Mouse (Mus musculus) induced T-regulatory cell, adult 2 months (primary cell): Measurements from ENCODE around the gene Agbl3.

Experiments used
- DNase-seq: peaks from one replicate; pipeline ENCODE4 v3.0.0-alpha.2; 2012; ENCODE audit warnings: low read depth

The Agbl3 gene

DNA sequence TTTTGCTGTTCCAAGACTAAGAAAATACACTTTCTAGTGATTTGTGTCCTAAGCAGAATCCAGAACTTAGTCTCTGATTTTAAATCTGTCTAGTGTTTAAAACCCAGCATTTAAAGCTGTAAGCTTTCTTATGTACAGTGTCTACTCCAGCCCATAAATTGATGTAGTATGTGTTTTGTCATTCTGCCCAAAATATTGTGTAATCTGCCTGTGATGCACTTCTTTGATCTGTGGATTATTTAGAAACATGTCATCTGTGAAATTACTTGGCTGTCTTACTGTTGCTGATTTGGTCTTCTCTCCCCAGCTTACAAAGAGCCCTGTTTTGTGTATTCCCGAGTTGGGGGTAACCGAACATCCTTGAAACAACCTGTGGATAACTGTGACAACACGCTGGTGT is 17.7 kb downstream of the Agbl3 start:
- no peak for DNase-seq

DNA sequence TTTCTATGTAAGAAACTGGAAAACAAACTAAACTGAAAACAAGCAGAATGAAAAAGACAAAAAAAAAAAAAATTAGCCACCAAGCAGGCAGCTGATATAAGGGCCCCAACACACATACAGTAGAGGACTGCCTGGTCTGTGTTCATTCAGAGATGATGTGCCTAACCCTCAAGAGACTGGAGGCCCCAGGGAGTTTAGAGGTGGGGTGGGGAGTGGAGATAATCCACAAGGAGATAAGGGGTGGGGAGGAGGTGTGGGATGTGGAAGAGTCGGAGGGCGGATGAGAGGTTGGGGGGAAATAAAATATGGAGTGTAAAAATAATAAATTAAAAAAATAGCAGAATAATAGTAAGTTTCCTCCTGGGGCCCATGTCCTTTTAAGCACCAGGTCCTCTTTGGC is 25.4 kb downstream of the Agbl3 start:
- no peak for DNase-seq

DNA sequence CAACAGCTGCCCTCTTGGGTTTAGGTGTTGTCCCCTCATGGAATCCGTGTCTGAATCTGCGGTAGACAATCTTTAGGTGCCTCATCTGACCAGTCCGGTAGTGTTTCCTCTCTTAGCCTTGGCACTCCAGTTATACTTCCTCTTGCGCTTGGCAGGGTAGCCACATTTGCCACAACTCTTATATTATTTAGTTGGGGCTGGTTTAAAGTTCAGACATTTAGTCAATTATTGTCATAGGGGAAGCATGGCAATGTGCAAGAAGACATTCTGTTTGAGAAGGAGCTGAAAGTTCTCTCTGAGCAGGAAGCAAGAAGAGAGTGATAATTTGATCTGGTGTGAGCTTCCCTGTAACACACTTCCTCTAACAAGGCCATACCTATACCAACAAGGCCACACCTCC is 30.4 kb downstream of the Agbl3 start:
- no peak for DNase-seq

DNA sequence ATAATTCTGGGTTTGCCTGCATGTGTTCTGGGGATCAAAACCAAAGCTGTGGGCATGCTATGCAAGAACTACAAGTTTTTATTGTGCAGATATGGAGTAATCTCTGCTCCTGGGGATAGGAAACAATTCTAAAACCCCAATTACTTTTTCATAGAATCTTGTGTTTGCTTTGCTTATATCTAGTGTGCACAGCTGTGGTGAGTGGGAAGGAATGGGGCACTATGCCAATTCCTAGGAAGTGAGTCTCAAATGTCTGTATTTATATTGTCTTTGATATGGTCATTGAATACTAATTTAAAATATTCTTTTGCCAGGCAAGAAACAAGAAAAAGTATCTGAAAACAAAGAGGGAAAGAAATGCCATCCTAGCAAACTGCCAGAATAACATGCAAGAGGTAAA is 44.2 kb downstream of the Agbl3 start:
- DNase-seq, result no peak

DNA sequence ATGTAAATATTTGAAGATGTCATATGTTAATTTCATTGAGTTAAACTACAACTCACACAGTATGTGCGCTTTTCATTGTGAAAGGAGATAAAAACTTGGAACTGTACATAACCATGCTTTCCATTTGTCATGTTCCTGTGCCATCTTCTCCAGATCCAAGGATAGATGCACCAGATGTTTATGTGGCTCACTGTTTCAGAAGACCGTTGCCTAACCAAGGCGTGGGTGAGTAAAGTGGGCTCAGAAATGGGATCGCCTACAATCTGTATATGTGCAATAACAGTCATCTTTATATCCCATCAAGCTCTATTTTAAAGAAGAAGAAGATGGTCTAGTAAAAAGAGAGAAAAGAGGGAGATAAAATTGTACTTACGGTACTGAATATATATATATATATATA is 52.1 kb downstream of the Agbl3 start:
- no peak for DNase-seq

DNA sequence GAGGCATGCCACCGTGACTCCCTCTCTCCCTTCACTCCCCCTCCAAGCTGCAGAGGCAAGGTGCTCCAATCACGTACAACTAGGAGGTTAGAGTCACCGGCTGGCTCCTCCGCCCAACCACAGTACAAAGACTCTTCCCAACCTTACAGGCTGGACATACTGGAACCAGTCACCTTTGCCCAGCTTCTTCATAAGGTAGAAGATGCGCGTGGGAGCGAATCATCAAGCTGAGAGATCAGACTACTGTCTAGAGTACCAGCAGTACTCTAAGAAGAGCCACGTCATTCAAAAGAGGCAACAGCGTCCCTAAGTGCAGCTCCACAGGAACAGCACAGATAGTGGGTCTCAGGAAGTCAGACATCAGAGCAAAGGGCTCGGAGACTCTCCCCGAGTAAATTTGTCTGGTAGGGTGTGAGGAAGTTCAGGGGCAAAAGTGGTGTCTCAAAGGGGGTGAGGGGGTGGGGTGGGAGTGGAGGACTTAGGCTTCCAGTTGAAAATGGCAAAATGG is 81.4 kb downstream of the Agbl3 start:
- peak; percentile 35 for DNase-seq

DNA sequence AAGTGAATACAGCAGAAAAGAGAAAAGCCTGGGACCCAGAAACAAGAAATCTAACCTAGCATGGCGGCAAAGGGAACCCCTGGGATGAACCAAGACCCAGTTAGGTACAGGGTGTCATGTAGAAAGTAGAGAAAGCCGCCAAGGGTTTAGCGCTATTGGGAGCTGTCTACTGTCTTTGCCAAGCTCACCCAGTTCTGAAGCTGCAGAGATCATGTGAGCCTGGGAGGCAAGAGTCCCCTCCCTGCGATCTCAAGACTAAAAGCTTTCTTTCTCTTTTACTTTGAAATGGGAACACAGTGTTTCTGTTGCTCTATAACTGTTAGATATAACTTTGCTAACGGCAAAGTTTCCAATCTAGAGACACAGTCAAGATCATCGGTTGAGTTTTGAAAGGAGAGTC is 82.1 kb downstream of the Agbl3 start:
- peak; percentile 79 for DNase-seq

DNA sequence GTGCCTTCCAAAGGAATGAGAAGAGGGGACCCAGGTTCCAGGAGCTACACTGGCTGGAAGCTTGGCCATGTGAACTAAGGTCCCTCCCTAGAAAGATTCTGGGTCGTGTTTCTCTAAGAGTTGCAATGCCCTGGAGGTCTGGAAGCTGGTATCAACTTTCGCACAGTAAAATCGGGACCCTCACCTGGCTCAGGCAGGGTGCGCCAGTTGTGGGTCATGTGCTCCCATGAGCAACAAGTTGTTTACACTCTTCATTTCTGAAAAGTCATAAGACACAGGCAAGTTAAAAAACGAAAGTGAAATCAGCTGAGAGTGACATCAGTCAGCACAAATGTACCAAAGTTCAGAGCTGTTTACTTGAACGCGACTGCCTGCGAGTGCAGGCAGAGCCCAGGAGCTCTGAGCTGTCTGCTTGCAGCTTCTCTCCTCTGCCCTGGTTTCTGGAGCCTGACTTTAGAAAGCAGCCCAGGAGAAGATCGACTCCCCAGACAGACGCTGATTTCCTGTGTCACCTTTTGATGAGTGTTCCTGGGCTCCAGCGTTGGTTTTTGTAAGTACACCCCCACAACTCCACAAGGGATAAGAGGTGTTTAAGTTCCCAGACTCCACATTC is 82.7 kb downstream of the Agbl3 start, which contains the start of gene Tmem140:
Gene Tmem140, plus strand, starts transcription at position 356 of the 613 bp plus-strand sequence.
- peak; percentile 89 for DNase-seq

DNA sequence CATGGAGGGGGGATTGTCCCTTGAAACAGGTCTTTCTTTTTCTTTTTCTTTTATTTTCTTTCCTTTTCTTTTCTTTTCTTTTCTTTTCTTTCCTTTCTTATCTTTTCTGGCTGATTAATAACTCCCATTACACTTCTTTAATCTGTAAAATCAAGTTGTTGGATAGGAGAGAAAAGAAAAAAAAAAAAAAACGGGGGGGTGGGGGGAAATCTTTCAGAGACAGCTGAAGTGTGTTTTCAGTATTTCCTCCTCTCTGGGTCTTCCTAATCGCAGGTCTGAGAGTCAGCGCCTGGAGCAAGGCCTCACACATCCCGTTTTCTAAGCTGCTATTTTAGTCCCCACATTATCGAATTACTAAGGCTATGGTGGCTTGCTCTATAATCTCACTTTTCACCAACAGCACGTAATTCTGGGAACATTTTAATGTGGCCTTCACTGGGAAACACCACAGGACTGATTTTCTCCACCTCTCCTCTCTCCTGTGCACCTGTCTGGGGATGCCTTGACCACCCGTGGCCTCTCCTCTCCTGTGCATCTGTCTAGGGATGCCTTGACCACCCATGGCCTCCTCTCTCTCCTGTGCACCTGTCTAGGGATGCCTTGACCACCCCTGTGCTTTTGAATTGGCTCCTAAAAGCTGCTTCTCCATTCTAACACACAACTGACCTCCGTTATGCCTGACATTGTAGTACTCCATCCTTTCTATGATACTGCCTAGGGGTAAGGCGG is 83.7 kb downstream of the Agbl3 start:
- DNase-seq, result peak; percentile 29

DNA sequence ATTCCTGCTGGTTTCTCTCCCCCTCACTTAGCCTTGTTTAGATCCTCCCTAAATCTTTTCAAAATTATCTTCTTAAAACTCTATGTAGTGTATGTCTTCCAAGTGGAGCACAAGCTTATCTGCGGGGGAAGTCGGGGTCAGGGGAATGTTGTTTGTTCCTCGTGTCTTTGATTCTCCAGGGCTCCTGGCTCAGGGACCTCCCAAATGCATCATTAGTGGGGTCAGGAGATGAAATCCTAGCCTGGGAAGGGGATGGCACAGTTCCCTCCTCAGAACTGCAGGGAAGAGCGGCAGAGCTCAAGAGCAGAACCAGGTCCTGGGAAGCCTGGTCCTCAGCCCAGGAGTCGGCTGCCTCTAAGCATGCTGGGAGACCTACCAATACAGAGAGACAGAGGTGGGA is 85.0 kb downstream of the Agbl3 start:
- no peak for DNase-seq

DNA sequence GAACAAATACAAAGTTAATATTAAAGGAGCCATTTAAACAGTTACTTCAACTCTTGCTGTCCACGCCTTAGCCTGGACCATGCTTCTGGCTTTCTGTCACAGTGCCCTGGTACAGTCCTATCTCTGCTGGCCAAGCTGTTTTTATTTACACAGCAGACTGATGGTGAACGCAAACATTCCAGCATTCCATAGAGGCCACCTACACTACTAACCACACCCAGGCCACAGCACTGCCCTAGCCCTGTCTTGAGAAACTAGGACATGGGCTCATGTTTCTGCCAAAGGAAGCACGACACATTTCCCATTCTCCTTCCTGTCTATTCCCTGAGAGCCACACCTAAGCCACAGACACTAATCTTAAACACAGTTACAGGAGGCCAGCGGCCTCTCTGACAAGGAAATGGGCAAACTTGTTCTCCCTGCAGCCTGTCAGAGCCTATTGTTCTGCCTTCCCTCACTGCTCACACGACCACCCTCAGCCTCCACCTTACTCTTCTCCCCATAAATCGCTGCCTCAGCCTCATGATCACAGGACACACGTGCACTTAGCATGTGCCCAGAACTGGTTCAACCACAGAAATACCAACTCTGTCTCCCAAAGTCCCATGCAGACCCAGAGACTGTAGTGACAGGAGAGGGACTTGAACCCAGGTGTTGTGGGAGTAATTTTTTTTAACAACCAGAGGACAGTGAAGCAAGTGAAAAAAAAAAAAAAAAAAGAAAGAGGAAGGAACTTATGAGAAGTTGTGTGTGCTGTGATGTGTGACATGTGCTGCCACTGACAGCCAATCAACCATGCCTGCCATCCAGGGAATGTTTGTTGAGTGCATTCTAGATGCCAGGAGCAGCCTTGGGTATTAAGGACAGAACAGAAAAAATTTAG is 85.7 kb downstream of the Agbl3 start:
- no peak for DNase-seq

DNA sequence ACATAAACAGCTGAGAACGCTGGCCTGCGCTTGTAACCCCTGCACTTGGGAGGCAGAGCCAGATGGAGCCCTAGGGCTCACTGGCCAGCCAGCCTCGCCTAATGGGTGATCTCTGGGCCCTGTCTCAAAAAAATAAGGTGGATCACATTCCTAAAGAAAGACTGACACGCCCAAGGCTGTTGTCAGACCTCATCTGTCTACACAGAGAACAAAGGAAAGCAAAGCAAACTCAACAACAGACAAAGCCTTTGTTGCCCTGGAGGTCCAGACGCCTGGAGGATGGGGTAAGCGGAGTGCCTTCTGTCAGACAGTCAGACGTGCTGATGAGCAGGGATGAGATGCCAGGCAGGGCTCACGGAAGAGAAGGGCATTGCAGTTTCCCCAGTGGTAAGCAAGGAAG is 86.6 kb downstream of the Agbl3 start:
- DNase-seq, result no peak

DNA sequence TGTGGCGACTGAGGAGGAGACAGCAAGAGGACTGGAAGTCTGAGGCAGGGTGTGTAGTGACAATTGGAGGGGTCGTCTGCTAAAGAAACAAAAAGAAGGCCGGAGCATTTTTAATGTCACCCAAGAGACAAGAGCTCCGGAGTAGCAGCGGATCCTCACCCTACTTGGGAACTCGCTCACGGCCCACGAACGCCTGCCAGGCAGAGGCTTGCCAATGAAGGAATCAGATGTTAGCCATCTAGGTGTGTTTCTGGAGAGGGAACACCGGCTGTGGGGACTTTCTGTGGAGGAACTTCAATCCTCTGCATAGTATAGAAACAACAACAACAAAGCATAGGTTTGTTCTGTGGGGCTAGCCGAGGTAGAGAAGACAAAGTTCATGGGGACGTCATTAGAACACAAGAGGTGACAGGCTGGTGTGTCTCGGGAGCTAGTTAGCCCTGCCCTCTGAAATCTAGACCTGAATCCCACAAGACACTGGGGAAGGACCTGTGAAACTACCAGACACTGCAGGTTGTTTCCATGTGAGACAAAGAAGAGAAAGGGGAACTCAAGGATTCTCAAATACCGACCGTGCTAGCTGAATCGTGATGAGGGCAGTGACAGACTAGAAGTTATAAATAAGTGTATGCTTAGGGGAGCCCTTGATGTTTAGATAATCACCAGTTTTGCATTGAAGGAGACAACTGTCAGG is 87.2 kb downstream of the Agbl3 start:
- no peak for DNase-seq

DNA sequence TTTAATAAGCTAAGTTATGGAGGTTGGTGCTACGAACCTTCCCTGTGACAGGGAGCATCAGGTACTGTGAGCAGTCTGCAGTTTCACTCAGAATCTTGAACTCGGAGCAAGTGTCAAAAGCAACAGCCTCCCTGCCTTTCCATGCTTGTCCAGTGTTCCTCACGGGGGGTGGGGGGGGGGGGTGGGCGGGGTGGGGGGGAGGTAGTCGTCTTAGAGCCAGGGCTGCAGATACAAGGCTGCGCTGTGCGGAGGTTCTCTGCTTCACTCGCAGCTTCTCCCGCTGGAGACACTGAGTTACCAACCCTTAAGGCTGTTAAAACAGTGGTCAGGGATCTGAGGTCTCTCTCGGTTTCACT is 87.7 kb downstream of the Agbl3 start:
- DNase-seq, result no peak

DNA sequence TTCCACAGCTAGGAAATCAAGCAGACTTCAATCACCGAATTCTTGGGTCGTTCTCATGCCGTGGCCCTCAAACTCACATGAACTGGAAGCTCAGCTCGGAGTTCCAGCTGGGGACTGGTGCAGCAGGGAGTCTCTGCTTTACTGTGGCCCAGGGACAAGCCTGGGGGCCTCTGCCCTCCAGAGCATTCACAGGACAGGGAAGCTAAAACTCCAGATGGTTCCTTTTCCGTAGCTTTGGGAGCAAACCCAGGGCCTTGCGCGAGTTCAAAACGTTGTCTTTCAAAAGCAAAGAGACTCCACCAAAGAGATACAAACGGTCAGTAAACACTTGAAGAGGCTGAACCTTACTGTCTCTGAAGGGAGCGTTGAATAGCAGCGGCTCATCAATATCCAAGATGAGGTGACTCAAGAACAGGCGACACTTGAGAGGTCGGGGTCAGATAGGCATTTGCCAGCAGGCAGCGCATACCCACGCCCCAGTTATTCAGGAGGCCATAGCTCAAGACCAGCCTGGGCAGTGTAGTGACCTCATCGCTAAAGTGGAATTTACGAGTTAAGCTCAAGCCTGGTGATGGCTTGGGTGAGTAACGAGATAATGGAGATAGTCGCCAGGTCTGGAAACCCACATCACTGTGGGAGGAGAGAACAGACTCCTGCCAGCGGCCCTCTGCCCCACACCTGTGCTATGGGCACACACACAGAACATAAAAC is 88.4 kb downstream of the Agbl3 start:
- no peak for DNase-seq

DNA sequence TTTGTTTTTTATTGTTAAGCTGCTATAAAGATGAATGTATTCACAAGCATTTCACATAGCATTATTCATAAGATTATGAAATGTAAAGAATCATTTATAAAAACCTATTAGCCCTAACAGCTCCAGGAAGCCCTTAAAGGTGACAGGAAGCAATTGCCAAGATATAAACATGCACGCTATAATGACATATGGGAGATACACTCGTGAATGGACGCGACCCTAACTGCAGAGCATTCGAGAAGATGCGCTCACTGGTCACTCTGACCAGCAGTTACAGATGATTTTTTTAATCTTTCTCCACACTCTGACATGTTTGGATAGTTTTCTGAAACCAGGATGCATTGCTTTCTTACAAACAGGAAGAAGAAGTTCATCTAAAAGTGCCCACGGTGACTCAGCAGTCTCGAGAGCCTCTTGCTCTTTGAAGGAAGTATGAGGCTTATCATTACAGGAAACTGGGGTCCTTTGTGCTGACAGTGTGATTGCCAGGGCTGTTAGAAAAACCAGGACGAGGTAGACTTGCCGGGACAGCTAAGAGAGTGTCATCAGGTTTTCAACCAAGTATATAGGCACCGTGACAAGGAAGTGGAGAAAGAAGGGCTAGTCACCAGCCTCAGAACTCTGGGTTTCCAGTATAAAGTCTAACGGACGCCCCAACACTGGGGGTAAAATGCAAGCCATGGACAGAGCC is 89.1 kb downstream of the Agbl3 start:
- DNase-seq, result peak; percentile 78

DNA sequence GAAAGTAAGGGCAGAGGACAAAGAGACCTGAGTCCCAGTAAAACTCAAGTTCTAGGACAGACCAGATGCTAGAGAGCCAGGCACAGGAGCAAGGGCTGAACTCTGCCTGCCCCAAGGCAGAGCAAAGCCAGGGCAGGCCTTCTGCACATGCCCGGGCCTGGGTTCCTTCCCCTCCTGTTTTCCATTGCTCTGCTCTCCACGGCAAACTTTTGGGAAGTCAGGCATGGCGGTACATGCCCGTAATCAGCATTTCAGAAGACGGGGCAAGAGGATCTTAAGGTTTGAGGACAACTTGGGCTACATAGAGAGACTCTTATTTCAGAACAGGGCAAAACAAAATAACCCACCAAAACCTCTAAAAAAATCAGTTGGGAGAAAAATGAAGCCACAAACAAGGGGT is 89.9 kb downstream of the Agbl3 start:
- DNase-seq, result no peak

DNA sequence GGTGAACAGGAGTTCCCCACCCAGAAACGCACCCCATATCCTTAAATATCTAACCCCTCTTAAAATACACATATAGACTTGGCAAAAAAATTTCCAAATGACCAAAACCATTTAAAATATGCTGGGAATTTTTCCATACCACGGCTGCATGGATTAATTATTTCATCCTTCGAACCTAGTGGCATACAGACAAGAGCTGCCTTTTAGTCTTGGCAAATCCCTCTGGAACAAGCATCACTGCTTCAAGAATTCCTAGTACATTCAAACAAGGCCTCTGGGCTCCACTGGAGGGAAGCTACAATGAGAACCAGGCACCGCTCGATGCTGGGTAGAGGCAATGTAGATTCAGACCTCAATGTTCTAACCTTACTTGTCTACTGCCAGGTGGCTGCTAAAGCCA is 90.5 kb downstream of the Agbl3 start:
- DNase-seq, result no peak

DNA sequence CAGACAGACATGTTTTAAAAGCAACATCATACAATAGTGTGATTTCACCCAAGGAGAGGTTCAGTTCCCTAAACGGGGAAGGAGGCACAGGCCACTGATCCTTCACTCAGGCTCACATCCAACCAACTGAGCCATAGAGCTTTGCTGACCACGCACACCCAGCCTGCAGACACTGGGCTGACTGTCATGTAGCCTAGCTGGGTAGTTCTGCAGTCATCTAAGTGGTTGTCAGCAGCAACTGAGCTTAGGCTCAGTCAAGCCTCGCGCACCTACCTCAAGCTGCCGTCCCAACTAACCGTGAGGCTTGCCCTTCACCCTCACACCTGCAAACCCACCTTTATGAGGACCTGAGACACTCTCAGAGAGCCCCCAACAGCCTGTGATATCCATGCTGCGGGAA is 91.7 kb downstream of the Agbl3 start:
- no peak for DNase-seq

DNA sequence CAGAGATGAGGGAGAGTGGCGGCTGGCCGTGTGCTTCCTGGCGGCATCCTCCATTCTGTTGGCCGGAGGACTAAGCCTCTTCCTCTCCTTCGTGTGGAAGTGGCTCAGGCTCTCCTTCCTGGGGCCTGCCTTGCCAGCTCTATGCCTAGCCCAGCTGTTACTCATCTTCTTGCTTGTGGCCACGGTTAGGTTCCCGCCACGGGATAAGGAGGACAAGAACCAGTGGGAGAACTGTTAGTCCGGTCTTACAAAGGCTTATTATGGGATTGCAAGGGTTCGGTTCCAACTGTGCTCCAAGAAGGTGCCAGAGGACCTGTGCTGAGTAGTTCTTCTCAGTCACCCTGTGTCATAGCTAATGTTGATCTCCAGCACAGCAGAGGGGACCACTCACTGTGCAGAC is 92.6 kb downstream of the Agbl3 start:
- no peak for DNase-seq
